Mouse (Mus musculus) testis, adult 2 months (tissue): Measurements from ENCODE around the gene Rplp2.

Source experiments
- CTCF ChIP-seq: fragments of 200-500 bp; IDR thresholded peaks from 2 replicates; pipeline ENCODE4 v1.5.1; 2012; ENCODE audit warnings: low read depth, mild to moderate bottlenecking, inconsistent platforms, low read length, moderate library complexity; ENCODE audit not compliant: control insufficient read depth, insufficient read depth, insufficient replicate concordance
- POLR2A ChIP-seq: fragments of 200-500 bp; IDR thresholded peaks from 2 replicates; pipeline ENCODE4 v1.6.1; 2012; ENCODE audit warnings: low read depth, mild to moderate bottlenecking, inconsistent platforms, low read length, moderate library complexity; ENCODE audit not compliant: control insufficient read depth

DNA sequence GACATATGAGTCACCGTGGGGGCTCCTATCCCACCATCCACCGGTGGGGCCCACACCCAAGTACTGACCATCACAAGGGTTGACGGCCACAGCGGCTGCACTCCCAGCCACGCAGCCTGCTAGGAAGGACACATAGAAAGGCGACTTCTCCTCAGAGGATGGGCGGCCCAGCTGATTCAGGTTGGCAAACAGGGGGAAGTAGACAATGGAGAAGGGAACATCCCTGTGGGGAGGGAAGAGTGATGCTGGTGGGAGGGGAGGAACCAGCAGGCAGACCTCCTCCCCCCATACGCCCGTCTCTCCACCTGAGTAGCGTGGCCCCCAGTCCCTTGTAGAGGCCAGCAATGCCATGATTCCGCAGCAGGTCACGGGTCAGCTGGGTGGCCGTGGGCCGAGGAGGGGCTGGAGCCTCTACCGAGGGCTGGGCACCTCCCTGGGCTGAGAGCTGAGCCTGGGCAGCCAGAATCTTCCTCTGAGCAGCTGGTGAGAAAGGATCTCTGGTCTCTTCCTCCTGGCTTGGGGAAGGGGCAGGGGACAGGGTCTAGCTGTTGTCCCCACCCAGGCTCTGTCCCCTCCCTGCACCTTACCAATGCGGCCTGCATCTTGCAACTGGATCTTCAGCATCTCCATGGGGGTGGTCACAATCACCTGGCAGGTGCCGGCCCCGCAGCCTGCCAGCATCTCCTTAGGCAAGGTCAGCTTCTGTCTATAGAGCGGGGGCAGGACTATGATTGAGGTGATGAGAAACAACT is 15.6 kb upstream of the Rplp2 start:
- TF ChIP-seq CTCF (no peak), POLR2A (no peak)
